20 mouse cellular contexts compared by ENCODE assay signal in genomic region chr7:143681566-143681965, GRCm38 (mm10). TPM values are rescaled to one million over a fixed set of nuclear protein-coding genes. Genes with fewer than 3 reads are reported as not detected.
A peak's percentile ranks its signal among the peaks of the same experiment; 100 is the strongest.
DNase-seq lines count a peak whose midpoint lies in the region; TF ChIP-seq lines count a peak whose summit lies in the region.
"Had no signal": no experiment of that assay in that cellular context is flagged by ENCODE, and none has a peak within 500 bp of the region (broad histone marks: within the 10 kb centered on the region; RNA-seq: fewer than 3 reads in every experiment).

No protein-coding gene starts in this region.

- peak; percentile 1 for DNase-seq in kidney, postnatal 10 days
- DNase-seq in kidney, adult 2 months, result no peak
- peak; percentile 25 for DNase-seq in testis, postnatal 10 days (ENCODE audit: low spot score)
- no peak for DNase-seq in testis, postnatal 14 days (ENCODE audit: low spot score)
- DNase-seq: adrenal gland, adult 2 months; adrenal gland, postnatal 10 days; adrenal gland, postnatal 25 days; cerebellum, adult 11 months; cerebellum, adult 18-20 months; cerebellum, adult 8-10 months; cerebellum, adult 9-11 months; cerebellum, postnatal 14 days; cerebellum, postnatal 36 days; embryo, embryonic 11 days had no signal

- TF ChIP-seq POLR2A in kidney, adult 2 months (IDR thresholded peaks at IDR 0.05; ENCODE audit: low read depth, low read length), result no peak

- 96% methylated on average over 1 of the region's 1 CpGs for WGBS in kidney, adult 2 months

- H3K4me3 ChIP-seq in kidney, adult 2 months (ENCODE audit: insufficient read depth, low read depth, low read length), result no peak overlapping the region
- H3K4me3 ChIP-seq: embryonic facial prominence, embryonic 13.5 days; embryonic facial prominence, embryonic 15.5 days; erythroblast, embryonic 14.5 days; forebrain, embryonic 10.5 days; forebrain, embryonic 12.5 days had no signal

- no peaks in the 10 kb centered on the region for H3K4me1 ChIP-seq in kidney, adult 2 months (ENCODE audit: control insufficient read depth, insufficient read depth, low read length)
- H3K4me1 ChIP-seq: forebrain, embryonic 12.5 days had no signal

- no peaks in the 10 kb centered on the region for H3K27me3 ChIP-seq in kidney, adult 2 months (replicated peaks; ENCODE audit: control insufficient read depth, insufficient read depth, low read length)
- H3K27me3 ChIP-seq: embryonic facial prominence, embryonic 15.5 days had no signal

- no peak for TF ChIP-seq CTCF in kidney, adult 2 months (conservative IDR thresholded peaks at IDR 0.05; ENCODE audit: insufficient read depth, insufficient read length, low read depth, low read length)

- no peaks in the 10 kb centered on the region for H3K36me3 ChIP-seq in kidney, adult 2 months (ENCODE audit: control insufficient read depth, insufficient read depth, low read length)
- H3K36me3 ChIP-seq: embryonic facial prominence, embryonic 13.5 days; embryonic facial prominence, embryonic 15.5 days; forebrain, embryonic 10.5 days; forebrain, embryonic 12.5 days had no signal

- H3K27ac ChIP-seq in kidney, adult 2 months (ENCODE audit: insufficient read depth, low read depth, low read length), result no peak overlapping the region
- H3K27ac ChIP-seq: embryonic facial prominence, embryonic 13.5 days; embryonic facial prominence, embryonic 15.5 days; forebrain, embryonic 10.5 days; forebrain, embryonic 12.5 days had no signal

RNA-seq across cellular contexts. Expression of gene Tnfrsf23, which starts 4.1 kb away (rescaled TPM):
- polyA plus RNA-seq in kidney, adult 2 months (2012; rRNA removed), result 3.0 and 3.5 TPM in 2 replicates

RNA-seq across cellular contexts. Expression of gene Tnfrsf22, which starts 32.1 kb away (rescaled TPM):
- polyA plus RNA-seq in kidney, adult 2 months (2012; rRNA removed), result 5.4 and 5.6 TPM in 2 replicates
- polyA plus RNA-seq: erythroblast, embryonic 14.5 days had no signal

RNA-seq across cellular contexts. Expression of gene Tnfrsf26, which starts 53.0 kb away (rescaled TPM):
- 0.91 and 1.4 TPM in 2 replicates for polyA plus RNA-seq in kidney, adult 2 months (2012; rRNA removed)
- polyA plus RNA-seq: erythroblast, embryonic 14.5 days; forebrain, embryonic 16.5 days had no signal

Comparison
In these comparisons a context has a peak if more than half of its experiments do, and no peak if none do; other contexts are left out.
1. DNase-seq: peak in kidney, postnatal 10 days (single experiment) and testis, postnatal 10 days (single experiment); none in kidney, adult 2 months (single experiment) and testis, postnatal 14 days (single experiment).